In the genomic region with DNA sequence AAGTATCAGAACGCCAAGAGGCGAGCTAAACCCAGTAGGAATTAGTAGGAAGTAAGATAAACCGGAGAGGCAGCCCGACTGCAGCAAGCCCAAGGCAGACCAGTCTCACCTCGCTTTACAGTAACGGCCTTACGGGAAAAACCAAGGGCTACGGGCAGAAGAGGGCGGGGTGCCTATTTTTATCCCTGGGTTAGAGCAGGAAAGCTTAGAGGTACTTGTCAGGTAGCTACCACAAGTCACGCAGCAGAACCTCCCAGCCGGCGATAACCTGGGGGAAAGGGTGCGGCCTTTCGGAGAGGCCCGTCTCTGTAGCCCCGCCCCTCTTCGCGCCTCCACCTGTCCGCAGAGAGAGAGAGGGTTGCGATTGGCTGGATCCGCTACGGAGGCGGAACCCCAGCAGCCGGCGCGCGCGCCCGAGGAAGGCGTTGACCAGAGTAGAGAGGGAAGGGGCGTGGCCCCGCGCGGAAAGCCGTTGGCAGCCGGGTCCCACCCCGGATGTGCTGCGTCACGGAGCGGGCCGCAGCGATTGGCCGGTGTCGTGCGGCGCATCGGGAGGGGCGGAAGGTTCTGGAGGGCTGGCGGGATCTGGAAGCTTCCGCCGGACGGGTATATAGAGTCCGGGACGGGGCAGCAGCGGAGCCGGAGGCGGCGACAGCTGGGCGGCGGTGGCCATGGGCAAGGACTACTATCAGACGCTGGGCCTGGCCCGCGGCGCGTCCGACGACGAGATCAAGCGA, we compare ENCODE assay signal across 8 mouse cellular contexts. TPM values are rescaled to one million over a fixed set of nuclear protein-coding genes. Genes with fewer than 3 reads are reported as not detected.
DNase-seq lines count a peak whose midpoint lies in the region; ATAC-seq and TF ChIP-seq lines count a peak whose summit lies in the region.

A gene (minus strand): TSS at position 311 of the 737 bp plus-strand sequence.
A gene (plus strand): TSS at position 533 of the 737 bp plus-strand sequence.

- H3K79me2 ChIP-seq in CH12.LX (replicated peaks; ENCODE audit: control insufficient read depth, extremely low read depth, insufficient read depth, poor library complexity, severe bottlenecking) = peaks cover 23% of the 10 kb centered on the region

- peak within 1 kb of the TSS; percentile 76 for H3K27ac ChIP-seq in CH12.LX (ENCODE audit: insufficient read depth, low read depth)
- H3K27ac ChIP-seq in forebrain, embryonic 11.5 days (ENCODE audit: low read depth, low read length) = peak within 1 kb of the TSS; percentile 89
- peak within 1 kb of the TSS; percentile 99 for H3K27ac ChIP-seq in heart, embryonic 16.5 days (ENCODE audit: low read length)
- peak within 1 kb of the TSS; percentile 98 for H3K27ac ChIP-seq in liver, embryonic 15.5 days (replicated peaks)
- peak within 1 kb of the TSS; percentile 94 for H3K27ac ChIP-seq in neural tube, embryonic 12.5 days

- H3K4me3 ChIP-seq in CH12.LX (replicated peaks in 1 of 3; ENCODE audit: low read depth in 2 of 3, low read length in 2 of 3, poor library complexity in 1 of 3) = peak within 1 kb of the TSS; percentile 77 to 88 (median 87)
- H3K4me3 ChIP-seq in forebrain, embryonic 11.5 days (ENCODE audit: low read depth, low read length) = peak within 1 kb of the TSS; percentile 79
- H3K4me3 ChIP-seq in heart, embryonic 16.5 days (ENCODE audit: low read length) = peak within 1 kb of the TSS; percentile 92
- H3K4me3 ChIP-seq in liver, embryonic 15.5 days (replicated peaks) = peak within 1 kb of the TSS; percentile 85
- H3K4me3 ChIP-seq in neural tube, embryonic 12.5 days = peak within 1 kb of the TSS; percentile 82

- peaks cover 31 to 35% of the 10 kb centered on the region in 2 experiments for H3K36me3 ChIP-seq in CH12.LX (replicated peaks in 1 of 2; ENCODE audit: control insufficient read depth in 1 of 2, insufficient read depth in 1 of 2, low read length in 1 of 2)
- peaks cover 16% of the 10 kb centered on the region for H3K36me3 ChIP-seq in forebrain, embryonic 11.5 days (ENCODE audit: control insufficient read depth, insufficient read depth, low read length)
- peaks cover 26% of the 10 kb centered on the region for H3K36me3 ChIP-seq in heart, embryonic 16.5 days (ENCODE audit: control insufficient read depth, insufficient read depth)
- H3K36me3 ChIP-seq in liver, embryonic 15.5 days (replicated peaks) = peaks cover 45% of the 10 kb centered on the region
- H3K36me3 ChIP-seq in neural tube, embryonic 12.5 days = peaks cover 32% of the 10 kb centered on the region

- peak within 1 kb of the TSS; percentile 88 for H3K4me2 ChIP-seq in CH12.LX (ENCODE audit: insufficient read depth, low read depth, poor library complexity, severe bottlenecking)
- H3K4me2 ChIP-seq in forebrain, embryonic 11.5 days (ENCODE audit: low read depth, low read length, severe bottlenecking) = peak within 1 kb of the TSS; percentile 82
- H3K4me2 ChIP-seq in heart, embryonic 16.5 days (ENCODE audit: low read depth, low read length) = peak within 1 kb of the TSS; percentile 95
- H3K4me2 ChIP-seq in liver, embryonic 15.5 days = peak within 1 kb of the TSS; percentile 76
- H3K4me2 ChIP-seq in neural tube, embryonic 12.5 days (replicated peaks) = peak within 1 kb of the TSS; percentile 68

- TF ChIP-seq RAD21 in CH12.LX (IDR thresholded peaks at IDR 0.05; ENCODE audit: low read depth, low read length) = no peak

- under 1% methylated on average over 67 of the region's 69 CpGs for WGBS in forebrain, embryonic 11.5 days
- under 1% methylated on average over 69 of the region's 69 CpGs for WGBS in heart, embryonic 16.5 days
- WGBS in liver, embryonic 15.5 days (ENCODE audit: insufficient replicate concordance) = under 1% methylated on average over 69 of the region's 69 CpGs
- WGBS in neural tube, embryonic 12.5 days = under 1% methylated on average over 69 of the region's 69 CpGs

- no peak for TF ChIP-seq CTCF in CH12.LX (conservative IDR thresholded peaks at IDR 0.05 in 1 of 2, IDR thresholded peaks at IDR 0.05 in 1 of 2; ENCODE audit: low read depth in 2 of 2, low read length in 2 of 2)

- H3K9ac ChIP-seq in CH12.LX (ENCODE audit: insufficient read depth, low read depth) = peak within 1 kb of the TSS; percentile 79
- H3K9ac ChIP-seq in forebrain, embryonic 11.5 days (ENCODE audit: low read length) = peak within 1 kb of the TSS; percentile 74
- peak within 1 kb of the TSS; percentile 97 for H3K9ac ChIP-seq in heart, embryonic 16.5 days (ENCODE audit: low read length)
- peak within 1 kb of the TSS; percentile 94 for H3K9ac ChIP-seq in liver, embryonic 15.5 days
- H3K9ac ChIP-seq in neural tube, embryonic 12.5 days = peak within 1 kb of the TSS; percentile 84

- in situ Hi-C loops in CH12.LX (cut with MboI; ENCODE audit: low pct_ligation_motif_present, low pct_unique_long_range_greater_than_20kb, low sequenced_read_pairs) = no loop called here

- TF ChIP-seq POLR2A in CH12.LX (IDR thresholded peaks at IDR 0.05; ENCODE audit: low read depth, low read length) = peak; percentile 99

- H3K9me3 ChIP-seq in CH12.LX (replicated peaks; ENCODE audit: low read length) = no peaks in the 10 kb centered on the region
- H3K9me3 ChIP-seq in forebrain, embryonic 11.5 days (ENCODE audit: control insufficient read depth, low read length) = no peaks in the 10 kb centered on the region
- H3K9me3 ChIP-seq in heart, embryonic 16.5 days (replicated peaks; ENCODE audit: control insufficient read depth, low read length) = no peaks in the 10 kb centered on the region
- no peaks in the 10 kb centered on the region for H3K9me3 ChIP-seq in liver, embryonic 15.5 days (replicated peaks)
- no peaks in the 10 kb centered on the region for H3K9me3 ChIP-seq in neural tube, embryonic 12.5 days

- DNase-seq in CH12.LX (ENCODE audit: extremely low read depth) = peak; percentile 99
- DNase-seq in c-Kit-positive CD71-positive TER-119-negative erythroid progenitor cells, embryonic 14.5 days (ENCODE audit: low read depth) = peak; percentile 99
- DNase-seq in forebrain, embryonic 11.5 days (ENCODE audit: low spot score) = peak; percentile 100
- peak; percentile 100 for DNase-seq in kidney, postnatal 36 days
- DNase-seq in telencephalon, adult 2 months (ENCODE audit: low read depth, low spot score) = peak; percentile 98

- no peaks in the 10 kb centered on the region for H3K27me3 ChIP-seq in CH12.LX (replicated peaks)
- H3K27me3 ChIP-seq in forebrain, embryonic 11.5 days (ENCODE audit: control insufficient read depth, insufficient read depth, low read length) = no peaks in the 10 kb centered on the region
- no peaks in the 10 kb centered on the region for H3K27me3 ChIP-seq in heart, embryonic 16.5 days (ENCODE audit: control insufficient read depth, insufficient read depth, low read length)
- no peaks in the 10 kb centered on the region for H3K27me3 ChIP-seq in liver, embryonic 15.5 days
- H3K27me3 ChIP-seq in neural tube, embryonic 12.5 days (replicated peaks) = no peaks in the 10 kb centered on the region

- ATAC-seq in forebrain, embryonic 11.5 days (replicated peaks; ENCODE audit: low FRiP score) = peak; percentile 99
- peak; percentile 95 for ATAC-seq in heart, embryonic 16.5 days (replicated peaks; ENCODE audit: extremely low read depth, insufficient read depth, low FRiP score)
- ATAC-seq in liver, embryonic 15.5 days (ENCODE audit: insufficient read depth) = peak; percentile 96
- peak; percentile 98 for ATAC-seq in neural tube, embryonic 12.5 days (ENCODE audit: low FRiP score, low read depth)

- H3K4me1 ChIP-seq in CH12.LX (ENCODE audit: control insufficient read depth in 1 of 2, insufficient read depth in 2 of 2) = peaks cover 3 to 29% of the 10 kb centered on the region in 2 experiments
- H3K4me1 ChIP-seq in forebrain, embryonic 11.5 days (replicated peaks; ENCODE audit: control insufficient read depth, insufficient read depth, low read length) = peaks cover 5% of the 10 kb centered on the region
- H3K4me1 ChIP-seq in heart, embryonic 16.5 days (ENCODE audit: control insufficient read depth, insufficient read depth, low read length) = peaks cover 20% of the 10 kb centered on the region
- H3K4me1 ChIP-seq in liver, embryonic 15.5 days (replicated peaks) = peaks cover 64% of the 10 kb centered on the region
- peaks cover 18% of the 10 kb centered on the region for H3K4me1 ChIP-seq in neural tube, embryonic 12.5 days

- TF ChIP-seq EP300 in CH12.LX (IDR thresholded peaks at IDR 0.05; ENCODE audit: low read length) = no peak

- dilution Hi-C loops in CH12.LX (cut with MboI; ENCODE audit: extremely low pct_ligation_motif_present, extremely low pct_unique_long_range_greater_than_20kb, low sequenced_read_pairs) = no loop called here

TF ChIP-seq in CH12.LX, 34 proteins besides CTCF, POLR2A, EP300 and RAD21 (continues in another document):
- peak; percentile 37; the same call in 1 of the 2 replicates for TF ChIP-seq RCOR1 (conservative IDR thresholded peaks at IDR 0.05; ENCODE audit: low read depth, low read length)
- peak; percentile 92 for TF ChIP-seq NELFE (IDR thresholded peaks at IDR 0.05; ENCODE audit: low read depth, low read length)
- TF ChIP-seq NRF1 (IDR thresholded peaks at IDR 0.05; ENCODE audit: low read depth, low read length) = peak; percentile 71
- peak; percentile 76; the same call in 1 of the 2 replicates for TF ChIP-seq POLR2AphosphoS2 (IDR thresholded peaks at IDR 0.05; ENCODE audit: low read depth, low read length)
- no peak for TF ChIP-seq MAX (IDR thresholded peaks at IDR 0.05; ENCODE audit: low read length)
- TF ChIP-seq SIN3A (IDR thresholded peaks at IDR 0.05; ENCODE audit: low read length) = peak; percentile 85
- peak; percentile 54; the same call in 1 of the 2 replicates for TF ChIP-seq CHD2 (IDR thresholded peaks at IDR 0.05; ENCODE audit: low read length)
- no peak for TF ChIP-seq MAFK (IDR thresholded peaks at IDR 0.05; ENCODE audit: insufficient replicate concordance, low read length)

RNA-seq across cellular contexts. Expression of the first gene that starts in this region (rescaled TPM):
- total RNA-seq in CH12.LX (2012; rRNA removed) (130 and 171 TPM in 2 replicates), CH12.LX (2014; rRNA removed) (95.9 and 111 TPM in 2 replicates)
- 199 and 209 TPM in 2 replicates for polyA plus RNA-seq in CH12.LX (2012; ENCODE audit: insufficient read length, low read depth)
- polyA plus RNA-seq in forebrain, embryonic 11.5 days (2014; fragmentation: Nextera tagmentation; extraction: Ambion mirVana) = 550 and 611 TPM in 2 replicates
- polyA plus RNA-seq in heart, embryonic 16.5 days (2015; fragmentation: Nextera tagmentation; extraction: Ambion mirVana) = 372 and 402 TPM in 2 replicates
- 329 and 344 TPM in 2 replicates for polyA plus RNA-seq in liver, embryonic 15.5 days (2015; fragmentation: Nextera tagmentation; extraction: Ambion mirVana)
- 760 and 802 TPM in 2 replicates for polyA plus RNA-seq in neural tube, embryonic 12.5 days (2016; fragmentation: Nextera tagmentation; extraction: Ambion mirVana)

RNA-seq across cellular contexts. Expression of the second gene that starts in this region (rescaled TPM):
- total RNA-seq in CH12.LX (2012; rRNA removed) = 24.9 and 32.0 TPM in 2 replicates
- 29.5 and 30.7 TPM in 2 replicates for total RNA-seq in CH12.LX (2014; rRNA removed)
- polyA plus RNA-seq in CH12.LX (2012; ENCODE audit: insufficient read length, low read depth) = 30.5 and 30.9 TPM in 2 replicates
- 73.8 and 78.5 TPM in 2 replicates for polyA plus RNA-seq in forebrain, embryonic 11.5 days (2014; fragmentation: Nextera tagmentation; extraction: Ambion mirVana)
- polyA plus RNA-seq in heart, embryonic 16.5 days (2015; fragmentation: Nextera tagmentation; extraction: Ambion mirVana) = 47.8 and 49.3 TPM in 2 replicates
- 52.7 and 56.0 TPM in 2 replicates for polyA plus RNA-seq in liver, embryonic 15.5 days (2015; fragmentation: Nextera tagmentation; extraction: Ambion mirVana)
- 60.2 and 63.0 TPM in 2 replicates for polyA plus RNA-seq in neural tube, embryonic 12.5 days (2016; fragmentation: Nextera tagmentation; extraction: Ambion mirVana)

Comparison
In these comparisons a context has a peak if more than half of its experiments do, and no peak if none do; other contexts are left out.
1. Peak in every context shown above with its lines: DNase-seq, ATAC-seq, H3K4me3 ChIP-seq and H3K27ac ChIP-seq.